Mouse (Mus musculus): ENCODE data around the gene Slc23a4. TPM values are rescaled to one million over a fixed set of nuclear protein-coding genes. Genes with fewer than 3 reads are reported as not detected.
A peak's percentile ranks its signal among the peaks of the same experiment; 100 is the strongest.

The Slc23a4 gene
- polyA plus RNA-seq, 1 experiment from 2014 or later = 0.43 TPM

DNA sequence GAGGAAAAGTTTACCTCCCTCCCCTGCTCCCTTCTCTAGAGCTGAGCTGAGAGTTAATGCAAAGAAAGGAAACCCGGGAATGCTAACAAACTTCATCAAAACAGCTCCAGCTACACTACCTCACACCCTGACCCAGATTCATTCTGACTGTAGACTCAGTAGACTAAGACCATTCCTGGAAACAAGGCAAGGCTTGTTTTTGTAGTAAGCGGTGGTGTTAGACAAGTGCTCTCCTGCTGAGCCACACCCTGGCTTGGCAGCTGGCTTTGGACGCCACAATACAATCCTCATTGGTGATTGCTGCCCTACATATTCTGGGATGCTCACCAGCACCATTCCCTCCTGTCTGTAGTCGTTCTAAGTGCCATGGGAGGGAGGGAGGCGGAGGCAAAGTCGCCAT is 39.1 kb upstream of the Slc23a4 start:
- H3K27ac ChIP-seq (ENCODE audit: low read length) = 0 out of 2 replicates have a peak overlapping the region, but pooled peaks have one; percentile 7
- peak; percentile 53 for DNase-seq (ENCODE audit: low spot score)
- H3K9ac ChIP-seq (replicated peaks; ENCODE audit: low read depth) = no peak overlapping the region
- H3K9me3 ChIP-seq (ENCODE audit: low read length) = no peaks in the 10 kb centered on the region
- no peaks in the 10 kb centered on the region for H3K27me3 ChIP-seq (replicated peaks; ENCODE audit: insufficient read depth, low read length)
- H3K4me3 ChIP-seq (ENCODE audit: low read depth, low read length) = no peak overlapping the region
- ATAC-seq = peak; percentile 87
- H3K4me1 ChIP-seq (ENCODE audit: insufficient read depth, low read depth, low read length) = peaks cover 6% of the 10 kb centered on the region; the same call in 1 of the 2 replicates
- 60% methylated on average over 6 of the region's 6 CpGs for WGBS
- H3K36me3 ChIP-seq (ENCODE audit: insufficient read depth, low read length) = 0 out of 2 replicates have a peak, but pooled peaks cover 7% of the 10 kb centered on the region
- no peak overlapping the region for H3K4me2 ChIP-seq (replicated peaks; ENCODE audit: low read depth, low read length)
- TF ChIP-seq EP300 (IDR thresholded peaks at IDR 0.05) (no peak), CTCF (IDR thresholded peaks at IDR 0.05) (no peak)

DNA sequence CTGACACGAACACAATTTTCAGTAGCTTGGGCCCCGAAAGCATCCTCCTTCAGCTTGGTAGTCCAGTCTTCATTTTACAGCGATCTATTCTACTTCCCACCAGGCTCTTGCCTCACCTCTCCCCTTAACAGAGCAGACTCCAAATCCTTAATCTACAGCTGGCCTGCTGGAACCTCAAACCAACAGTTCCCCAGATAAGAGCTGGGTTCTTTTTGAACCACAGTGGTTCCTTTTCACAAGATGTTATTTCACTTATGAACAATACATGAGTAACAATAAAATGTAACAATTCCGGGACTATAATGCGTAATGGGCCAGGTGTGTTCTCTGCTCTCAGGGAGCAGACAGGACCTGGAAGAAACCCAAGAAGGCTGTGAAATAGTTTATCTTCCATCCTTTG is 28.4 kb upstream of the Slc23a4 start:
- Histone ChIP-seq H3K9ac (replicated peaks; ENCODE audit: low read depth) (no peak overlapping the region), H3K4me3 (ENCODE audit: low read depth, low read length) (no peak overlapping the region), H3K27ac (ENCODE audit: low read length) (no peak overlapping the region), H3K4me1 (ENCODE audit: insufficient read depth, low read depth, low read length) (no peaks in the 10 kb centered on the region), H3K36me3 (ENCODE audit: insufficient read depth, low read length) (no peaks in the 10 kb centered on the region), H3K9me3 (ENCODE audit: low read length) (no peaks in the 10 kb centered on the region), H3K4me2 (replicated peaks; ENCODE audit: low read depth, low read length) (no peak overlapping the region), H3K27me3 (replicated peaks; ENCODE audit: insufficient read depth, low read length) (no peaks in the 10 kb centered on the region)
- TF ChIP-seq EP300 (IDR thresholded peaks at IDR 0.05) = no peak
- no peak for DNase-seq (ENCODE audit: low spot score)
- ATAC-seq = no peak
- 95% methylated on average over 5 of the region's 5 CpGs for WGBS

DNA sequence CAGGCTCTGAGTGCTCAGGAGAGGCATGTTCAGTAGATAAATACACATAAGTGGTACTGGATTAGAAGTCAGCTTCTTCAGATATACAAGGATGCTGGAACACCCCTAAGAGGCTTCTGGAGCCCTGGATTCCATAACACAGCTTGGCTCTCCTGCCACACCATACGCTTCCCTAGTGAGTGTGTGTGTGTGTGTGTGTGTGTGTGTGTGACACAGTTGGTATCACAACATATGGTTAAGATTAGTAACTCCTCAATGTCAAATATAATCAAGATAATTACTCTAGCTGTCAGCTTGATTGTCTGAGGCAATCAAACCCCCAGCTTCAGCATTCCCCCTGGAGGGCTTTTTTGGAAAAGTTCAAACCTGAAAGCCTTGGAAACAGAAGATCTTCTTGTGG is 23.7 kb upstream of the Slc23a4 start:
- H3K27me3 ChIP-seq (replicated peaks; ENCODE audit: insufficient read depth, low read length) = no peaks in the 10 kb centered on the region
- ATAC-seq = no peak
- WGBS = 83% methylated on average over 1 of the region's 1 CpGs
- H3K4me1 ChIP-seq (ENCODE audit: insufficient read depth, low read depth, low read length) = no peaks in the 10 kb centered on the region
- no peak overlapping the region for H3K4me3 ChIP-seq (ENCODE audit: low read depth, low read length)
- no peak overlapping the region for H3K27ac ChIP-seq (ENCODE audit: low read length)
- no peak overlapping the region for H3K4me2 ChIP-seq (replicated peaks; ENCODE audit: low read depth, low read length)
- TF ChIP-seq EP300 (IDR thresholded peaks at IDR 0.05) (no peak), CTCF (IDR thresholded peaks at IDR 0.05) (no peak)
- no peak overlapping the region for H3K9ac ChIP-seq (replicated peaks; ENCODE audit: low read depth)
- no peaks in the 10 kb centered on the region for H3K9me3 ChIP-seq (ENCODE audit: low read length)
- H3K36me3 ChIP-seq (ENCODE audit: insufficient read depth, low read length) = no peaks in the 10 kb centered on the region
- DNase-seq (ENCODE audit: low spot score) = no peak

DNA sequence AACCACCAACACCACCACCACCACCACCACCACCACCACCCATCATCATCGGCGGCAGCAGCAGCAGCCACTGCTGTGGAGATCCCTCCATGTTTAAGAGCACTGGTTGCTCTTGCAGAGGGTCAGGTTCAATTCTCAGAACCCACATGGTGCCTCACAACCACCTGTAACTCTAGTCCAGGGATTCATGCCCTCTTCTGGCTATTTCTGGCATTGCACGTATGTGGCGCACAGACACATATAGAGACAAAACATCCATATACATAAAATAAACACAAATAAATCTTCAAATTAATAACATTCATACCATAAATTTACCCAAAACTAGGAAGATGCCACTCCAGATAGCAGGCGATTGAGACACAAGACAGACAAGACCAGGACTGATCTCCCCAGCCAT is 22.5 kb upstream of the Slc23a4 start:
- WGBS = 95% methylated on average over 5 of the region's 5 CpGs
- no peaks in the 10 kb centered on the region for H3K36me3 ChIP-seq (ENCODE audit: insufficient read depth, low read length)
- H3K4me3 ChIP-seq (ENCODE audit: low read depth, low read length) = no peak overlapping the region
- DNase-seq (ENCODE audit: low spot score) (no peak), ATAC-seq (no peak)
- H3K27ac ChIP-seq (ENCODE audit: low read length) = no peak overlapping the region
- no peaks in the 10 kb centered on the region for H3K9me3 ChIP-seq (ENCODE audit: low read length)
- TF ChIP-seq CTCF (IDR thresholded peaks at IDR 0.05) (peak; percentile 14; the same call in 1 of the 2 replicates), EP300 (IDR thresholded peaks at IDR 0.05) (no peak)
- no peak overlapping the region for H3K9ac ChIP-seq (replicated peaks; ENCODE audit: low read depth)
- H3K4me1 ChIP-seq (ENCODE audit: insufficient read depth, low read depth, low read length) = no peaks in the 10 kb centered on the region
- H3K4me2 ChIP-seq (replicated peaks; ENCODE audit: low read depth, low read length) = no peak overlapping the region
- no peaks in the 10 kb centered on the region for H3K27me3 ChIP-seq (replicated peaks; ENCODE audit: insufficient read depth, low read length)

DNA sequence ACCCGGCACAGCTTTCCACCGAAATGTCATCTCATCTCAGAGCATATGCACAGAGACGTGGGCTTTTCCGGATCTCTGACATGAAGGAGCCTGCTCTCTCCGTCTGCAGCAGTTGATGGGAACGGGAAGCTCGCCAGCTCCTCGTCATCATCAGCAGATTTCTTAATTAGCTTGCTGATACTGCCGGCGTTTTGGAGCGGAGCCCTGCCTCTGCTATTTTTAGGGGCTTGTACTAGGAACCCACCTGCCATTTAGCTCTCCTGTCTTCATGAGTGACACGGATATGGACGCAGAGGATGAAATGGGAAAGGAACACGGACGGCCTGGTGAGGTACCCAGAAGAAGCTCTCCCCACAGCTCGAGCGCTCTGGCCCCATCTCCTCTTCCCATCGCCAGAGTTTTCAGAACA is 14.1 kb upstream of the Slc23a4 start:
- Histone ChIP-seq H3K27me3 (replicated peaks; ENCODE audit: insufficient read depth, low read length) (no peaks in the 10 kb centered on the region), H3K4me1 (ENCODE audit: insufficient read depth, low read depth, low read length) (no peaks in the 10 kb centered on the region), H3K4me3 (ENCODE audit: low read depth, low read length) (no peak overlapping the region), H3K9me3 (ENCODE audit: low read length) (no peaks in the 10 kb centered on the region), H3K27ac (ENCODE audit: low read length) (no peak overlapping the region), H3K36me3 (ENCODE audit: insufficient read depth, low read length) (no peaks in the 10 kb centered on the region), H3K9ac (replicated peaks; ENCODE audit: low read depth) (no peak overlapping the region), H3K4me2 (replicated peaks; ENCODE audit: low read depth, low read length) (peak overlapping the region; percentile 28; the same call in 1 of the 2 replicates)
- no peak for ATAC-seq
- no peak for TF ChIP-seq EP300 (IDR thresholded peaks at IDR 0.05)
- TF ChIP-seq CTCF (IDR thresholded peaks at IDR 0.05) = no peak
- peak; percentile 22 for DNase-seq (ENCODE audit: low spot score)
- 62% methylated on average over 18 of the region's 18 CpGs for WGBS

DNA sequence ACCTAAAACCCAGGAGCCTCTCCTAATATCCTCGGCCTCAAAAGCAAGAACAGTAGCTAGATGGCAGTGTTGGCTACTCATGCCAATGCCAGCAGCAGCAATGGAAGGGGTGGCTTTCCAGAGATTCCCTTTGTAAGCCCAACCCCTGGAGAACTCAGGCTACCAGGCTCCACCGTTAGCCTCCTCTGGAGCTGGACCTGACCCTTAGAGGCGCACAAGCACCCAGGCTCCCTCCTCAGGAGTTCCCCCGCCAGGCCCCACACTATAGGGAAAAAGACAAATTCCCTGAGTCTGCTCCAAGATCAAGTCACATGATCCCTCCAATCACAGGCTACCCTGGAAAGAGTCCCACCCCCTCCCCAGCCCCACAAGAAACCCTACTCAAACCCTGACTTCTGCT is 10.9 kb upstream of the Slc23a4 start:
- Histone ChIP-seq H3K36me3 (ENCODE audit: insufficient read depth, low read length) (no peaks in the 10 kb centered on the region), H3K27ac (ENCODE audit: low read length) (no peak overlapping the region), H3K4me2 (replicated peaks; ENCODE audit: low read depth, low read length) (no peak overlapping the region), H3K27me3 (replicated peaks; ENCODE audit: insufficient read depth, low read length) (no peaks in the 10 kb centered on the region), H3K4me1 (ENCODE audit: insufficient read depth, low read depth, low read length) (peaks cover 5% of the 10 kb centered on the region; the same call in 1 of the 2 replicates), H3K9me3 (ENCODE audit: low read length) (no peaks in the 10 kb centered on the region), H3K9ac (replicated peaks; ENCODE audit: low read depth) (no peak overlapping the region), H3K4me3 (ENCODE audit: low read depth, low read length) (no peak overlapping the region)
- TF ChIP-seq CTCF (IDR thresholded peaks at IDR 0.05) = peak; percentile 69
- no peak for TF ChIP-seq EP300 (IDR thresholded peaks at IDR 0.05)
- ATAC-seq (peak; percentile 27), DNase-seq (ENCODE audit: low spot score) (peak; percentile 52)
- WGBS = 23% methylated on average over 4 of the region's 4 CpGs

DNA sequence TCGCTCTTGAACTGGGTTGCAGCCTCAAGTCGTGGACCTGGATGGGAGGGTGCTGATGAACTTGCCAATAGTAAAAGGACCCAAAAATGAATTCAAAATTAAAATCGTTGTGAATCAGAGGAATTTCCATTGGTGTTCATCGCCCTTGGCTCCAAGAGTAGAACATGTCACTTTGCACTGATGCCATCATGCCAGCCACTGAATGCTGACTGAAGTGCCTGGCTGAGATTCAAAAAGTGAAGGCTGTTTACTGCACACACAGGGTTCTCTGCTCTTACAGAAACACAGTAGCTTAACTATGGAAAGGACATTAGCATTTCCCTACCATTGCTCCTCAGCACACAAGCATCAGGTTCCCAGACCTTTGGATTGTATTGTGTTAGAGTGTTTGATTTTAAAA is 8.3 kb upstream of the Slc23a4 start:
- no peak for ATAC-seq
- H3K4me1 ChIP-seq (ENCODE audit: insufficient read depth, low read depth, low read length) = peaks cover 5% of the 10 kb centered on the region; the same call in 1 of the 2 replicates
- WGBS = 76% methylated on average over 4 of the region's 4 CpGs
- H3K27me3 ChIP-seq (replicated peaks; ENCODE audit: insufficient read depth, low read length) = no peaks in the 10 kb centered on the region
- no peak overlapping the region for H3K4me3 ChIP-seq (ENCODE audit: low read depth, low read length)
- no peak overlapping the region for H3K9ac ChIP-seq (replicated peaks; ENCODE audit: low read depth)
- no peaks in the 10 kb centered on the region for H3K9me3 ChIP-seq (ENCODE audit: low read length)
- H3K4me2 ChIP-seq (replicated peaks; ENCODE audit: low read depth, low read length) = no peak overlapping the region
- no peak overlapping the region for H3K27ac ChIP-seq (ENCODE audit: low read length)
- no peaks in the 10 kb centered on the region for H3K36me3 ChIP-seq (ENCODE audit: insufficient read depth, low read length)
- no peak for DNase-seq (ENCODE audit: low spot score)
- TF ChIP-seq EP300 (IDR thresholded peaks at IDR 0.05) (no peak), CTCF (IDR thresholded peaks at IDR 0.05) (no peak)

Data from lung, postnatal 0 days (tissue).